Mouse (Mus musculus) gastrocnemius, postnatal 36 days (tissue): ENCODE data around the gene Actl11. TPM values are rescaled to one million over a fixed set of nuclear protein-coding genes. Genes with fewer than 3 reads are reported as not detected.

ENCODE experiments used
- DNase-seq, 2 experiments: peaks; one replicate each; pipeline ENCODE4 v3.0.0; 2022
- intact Hi-C: fragments of 180-260 bp; cut with DNase I; formaldehyde crosslinking; loops from one replicate; pipeline ENCODE4 v1.15.1; 2025
- total RNA-seq, 2 experiments: library from RNA; stranded (reverse); gene quantifications; 2 replicates each; pipeline ENCODE4 v1.2.3; 2021

Actl11 gene
- total RNA-seq, 2 experiments from 2014 or later: not detected

DNA sequence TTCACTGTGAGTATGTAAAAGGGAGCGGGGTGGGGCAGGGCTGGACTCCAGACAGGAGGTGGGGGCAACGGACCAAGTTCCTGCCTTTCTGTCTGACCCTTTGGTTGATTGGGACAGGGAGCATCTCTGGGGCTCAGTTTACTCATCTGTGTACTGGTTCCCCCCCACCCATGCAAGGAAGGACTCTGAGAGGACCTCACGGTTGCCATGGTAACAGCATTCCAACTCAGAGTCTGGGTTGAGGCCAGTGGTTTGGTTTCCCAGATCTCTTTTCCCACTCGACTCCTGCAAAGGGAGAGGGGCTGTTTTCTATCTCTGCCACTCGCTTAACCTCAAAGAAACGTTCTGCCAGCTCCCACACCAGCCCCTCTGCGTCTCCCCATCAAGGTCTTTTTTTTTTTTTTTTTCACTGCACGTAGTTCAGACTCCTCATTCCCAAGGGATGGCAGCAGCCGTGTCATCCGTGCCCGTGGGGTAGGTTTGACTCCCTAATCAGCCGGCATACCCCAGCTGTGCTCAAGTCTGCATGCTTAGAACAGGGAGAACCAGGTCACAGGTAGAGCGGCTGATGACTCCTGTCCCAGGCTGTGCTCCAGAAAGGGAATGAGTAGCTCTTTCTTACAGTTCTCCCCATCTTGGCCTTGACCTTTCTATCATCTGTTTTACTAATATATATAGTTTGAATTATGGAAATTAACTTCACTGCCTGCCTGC lies 10.2 kb upstream of the Actl11 start:
- intact Hi-C loops: no loop called here
- no peak for DNase-seq

DNA sequence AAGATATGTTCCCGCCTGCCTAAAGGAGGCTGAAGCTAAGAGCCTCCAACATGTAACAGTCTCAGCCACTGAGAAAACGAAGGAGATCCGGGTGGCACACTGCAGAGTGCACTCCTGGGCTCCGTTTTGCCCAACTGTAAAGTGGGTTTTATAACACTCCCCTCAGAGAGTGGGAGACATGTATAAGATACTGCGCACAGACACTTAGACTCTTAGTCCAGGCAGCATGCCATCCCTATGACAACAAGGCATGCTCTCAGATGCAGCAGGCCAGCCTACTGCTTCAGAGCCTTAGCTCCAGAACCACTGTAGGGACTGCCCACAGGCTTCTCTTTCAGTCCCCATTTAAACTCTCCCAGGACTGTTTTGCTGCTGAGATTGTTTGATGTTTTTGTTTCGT lies 9.4 kb upstream of the Actl11 start:
- DNase-seq: no peak
- intact Hi-C loops: no loop called here

DNA sequence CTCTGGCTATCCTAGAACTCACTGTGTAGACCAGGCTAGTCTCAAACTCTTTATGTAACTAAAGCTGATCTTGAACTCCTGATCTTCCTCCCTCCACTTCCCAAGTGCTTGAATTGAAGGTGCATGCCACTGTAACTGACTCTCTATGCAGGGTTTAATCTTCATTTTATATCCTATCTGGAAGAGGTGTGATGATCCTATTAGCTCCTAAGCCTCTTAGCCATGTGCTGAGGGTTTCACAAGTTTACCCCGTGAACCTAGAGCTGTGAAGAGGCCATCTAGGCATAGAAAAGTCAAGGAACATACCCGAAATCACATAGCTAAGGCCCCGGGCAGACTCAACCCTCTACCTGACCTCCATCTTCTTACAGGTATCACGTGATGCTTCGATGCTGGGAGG lies 8.8 kb upstream of the Actl11 start:
- intact Hi-C loops: no loop called here
- DNase-seq: no peak

DNA sequence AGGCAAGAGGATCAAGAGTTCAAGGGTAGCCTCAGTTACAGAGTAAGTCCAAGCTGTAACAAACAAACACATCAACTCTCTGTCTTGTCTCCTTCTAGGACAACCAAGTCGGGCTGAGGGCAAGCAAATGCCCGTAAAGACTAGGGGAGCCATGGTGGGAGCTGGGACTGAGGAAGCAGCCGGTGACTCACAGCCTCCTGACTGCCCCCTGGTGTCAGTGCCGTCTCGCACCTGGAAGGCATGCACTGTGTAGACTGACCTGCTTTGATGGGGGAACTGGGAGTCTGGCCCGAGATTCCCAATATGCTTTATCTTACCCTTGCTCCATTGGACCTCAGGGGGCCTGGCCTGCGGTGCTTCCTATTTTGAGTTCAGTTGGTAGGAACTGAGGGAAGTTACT lies 5.2 kb upstream of the Actl11 start:
- no peak for DNase-seq

DNA sequence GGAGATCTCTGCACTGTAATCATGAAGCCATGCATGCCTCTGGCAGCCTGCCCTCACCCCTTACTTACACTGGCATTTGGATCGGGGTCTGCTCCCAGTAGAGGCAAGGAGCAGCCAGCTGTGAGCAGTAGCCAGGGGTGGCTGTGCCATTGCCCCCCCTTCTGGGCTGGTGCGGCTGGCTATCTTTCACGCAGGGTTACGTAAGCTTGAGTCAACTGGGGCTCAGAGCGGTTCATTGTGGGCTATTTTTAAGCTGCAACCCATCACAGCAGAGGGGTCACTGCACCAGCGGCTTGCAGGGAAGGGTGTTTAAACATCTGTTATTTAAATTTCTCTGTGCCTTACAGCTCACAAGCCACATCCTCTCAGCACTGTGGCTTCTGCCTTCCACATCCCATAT lies 4.3 kb upstream of the Actl11 start:
- intact Hi-C loops: no loop called here
- peak in 1 of 2 experiments; percentile 40 for DNase-seq

More for the DNA sequence above, 5.2 kb upstream of the Actl11 start:
- intact Hi-C loops: no loop called here

DNA sequence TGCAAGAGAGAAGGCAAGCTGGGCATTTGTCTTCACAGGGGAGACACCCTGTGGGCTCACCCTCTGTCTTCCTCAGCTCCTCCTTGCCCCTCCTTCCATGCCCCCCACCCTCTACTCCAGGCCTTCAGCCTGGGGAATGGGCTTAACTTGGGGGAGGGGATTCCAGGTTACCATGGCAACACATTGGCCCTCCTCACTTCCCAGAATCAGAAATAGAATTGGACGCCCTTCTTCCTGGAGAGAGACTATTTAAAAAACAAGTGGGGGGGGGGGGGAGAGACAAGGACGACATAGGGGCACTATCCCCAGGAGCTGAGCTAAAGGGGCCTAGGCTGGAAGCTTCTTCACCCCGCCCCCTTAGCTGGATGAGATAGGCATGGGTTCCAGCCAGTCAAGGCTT lies 3.0 kb upstream of the Actl11 start:
- intact Hi-C loops: no loop called here
- DNase-seq: no peak

DNA sequence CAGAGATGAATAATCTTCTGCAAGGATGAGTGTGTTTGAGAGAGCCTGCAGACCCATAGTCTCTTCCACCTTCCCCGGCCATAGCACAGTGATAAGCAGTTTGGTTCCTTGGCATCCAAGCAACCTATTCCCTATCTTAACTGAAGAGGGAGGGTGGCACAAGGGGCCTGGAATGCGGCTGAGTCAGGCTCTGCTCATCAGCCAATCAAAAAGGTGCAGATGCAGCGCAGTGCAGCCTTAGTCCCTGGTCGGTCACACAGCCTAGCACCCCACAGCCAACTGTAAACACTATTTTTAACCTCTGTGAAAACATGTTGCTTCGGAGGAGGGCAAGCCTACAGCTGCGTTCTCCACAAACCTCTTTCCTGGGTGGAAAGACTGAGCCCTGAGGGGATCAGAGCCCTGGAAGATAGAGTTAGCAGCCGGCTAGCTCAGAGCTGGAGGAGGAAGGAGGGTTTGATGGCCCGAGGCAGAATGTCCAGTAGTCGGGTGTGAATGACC lies 1.3 kb upstream of the Actl11 start:
- intact Hi-C loops: no loop called here
- no peak for DNase-seq

DNA sequence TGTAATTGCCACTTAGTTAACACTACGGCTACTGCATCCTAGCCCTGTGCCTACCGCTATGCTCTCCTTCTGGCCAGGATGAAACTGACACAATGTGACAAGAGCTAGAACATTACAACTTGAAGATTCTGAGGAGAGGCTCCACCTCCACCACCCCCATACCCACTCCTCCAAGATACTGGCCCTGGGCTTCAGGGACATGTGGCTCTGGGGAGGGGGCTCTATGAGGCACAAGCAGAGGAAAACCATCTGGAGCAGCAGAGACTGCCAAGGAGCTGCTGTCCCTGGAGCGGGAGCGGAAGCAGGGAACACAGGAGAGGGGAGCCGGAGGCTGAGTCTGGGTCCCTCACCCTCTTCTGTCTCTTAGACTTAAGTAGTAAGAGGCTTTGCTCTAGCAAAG lies 520 bp upstream of the Actl11 start:
- no peak for DNase-seq
- intact Hi-C loops: no loop called here

DNA sequence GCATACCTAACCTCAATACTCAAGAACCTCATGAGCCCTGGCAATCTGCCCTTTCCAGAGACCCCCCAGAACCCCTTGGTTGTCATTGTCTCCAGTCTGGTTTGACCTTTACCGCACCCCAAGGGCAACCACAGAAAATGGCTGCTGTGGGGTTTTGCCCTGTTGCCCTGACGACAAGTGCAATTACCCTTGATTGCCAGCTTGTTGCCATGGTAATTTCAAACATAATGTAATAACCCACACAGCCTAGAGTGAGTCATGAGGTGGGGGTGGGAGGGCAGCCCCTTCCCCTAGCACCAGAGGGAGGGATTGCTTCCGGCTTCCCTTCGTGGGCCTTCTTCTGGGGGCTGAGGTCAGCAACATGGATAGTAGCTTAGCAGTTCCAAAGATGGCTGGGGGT lies 4.0 kb downstream of the Actl11 start:
- intact Hi-C loops: no loop called here

DNA sequence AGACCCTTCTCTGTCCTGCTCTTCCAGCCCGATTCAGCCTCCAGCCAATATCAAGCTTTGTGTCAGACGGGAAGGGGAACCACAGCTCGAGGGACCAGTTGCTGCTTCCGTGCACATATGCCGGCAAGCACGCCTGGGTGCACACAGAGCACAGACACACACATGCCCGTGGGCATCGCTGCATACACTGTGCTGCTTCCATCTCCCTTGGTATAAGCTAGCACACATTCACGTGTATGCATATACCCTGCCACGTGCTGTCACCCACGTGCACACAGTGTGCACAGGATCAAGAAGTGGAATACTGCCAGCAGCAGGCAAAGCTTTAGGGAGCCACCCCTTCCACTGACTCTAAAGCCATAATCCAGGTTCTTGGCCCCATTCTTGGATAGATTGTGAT lies 5.9 kb downstream of the Actl11 start:
- intact Hi-C loops: no loop called here
- no peak for DNase-seq

More for the DNA sequence above, 4.0 kb downstream of the Actl11 start:
- no peak for DNase-seq

DNA sequence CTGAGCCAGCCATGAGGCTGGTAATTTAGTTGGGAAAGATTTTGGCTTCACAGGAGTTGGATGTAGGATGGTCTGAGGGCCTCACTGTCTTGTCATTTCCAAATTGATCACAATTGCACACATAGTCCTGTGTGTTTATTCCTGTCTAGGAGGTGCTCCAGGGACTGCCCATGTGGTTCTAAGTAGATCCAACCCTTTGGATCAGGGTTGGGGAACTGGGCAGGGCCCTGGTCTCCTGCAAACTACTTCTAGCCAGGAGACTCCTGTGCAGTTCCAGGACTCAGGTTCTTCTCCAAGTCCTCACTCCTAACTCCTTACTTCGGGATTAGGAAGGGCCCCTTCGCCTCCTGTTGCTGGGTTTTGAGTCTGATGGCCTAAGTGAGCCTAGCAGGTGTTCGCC lies 7.1 kb downstream of the Actl11 start, which contains the start of gene Camkv:
TSS of gene Camkv (plus strand) at position 301 of the 400 bp plus-strand sequence.
- DNase-seq: no peak
- intact Hi-C loops: no loop called here

DNA sequence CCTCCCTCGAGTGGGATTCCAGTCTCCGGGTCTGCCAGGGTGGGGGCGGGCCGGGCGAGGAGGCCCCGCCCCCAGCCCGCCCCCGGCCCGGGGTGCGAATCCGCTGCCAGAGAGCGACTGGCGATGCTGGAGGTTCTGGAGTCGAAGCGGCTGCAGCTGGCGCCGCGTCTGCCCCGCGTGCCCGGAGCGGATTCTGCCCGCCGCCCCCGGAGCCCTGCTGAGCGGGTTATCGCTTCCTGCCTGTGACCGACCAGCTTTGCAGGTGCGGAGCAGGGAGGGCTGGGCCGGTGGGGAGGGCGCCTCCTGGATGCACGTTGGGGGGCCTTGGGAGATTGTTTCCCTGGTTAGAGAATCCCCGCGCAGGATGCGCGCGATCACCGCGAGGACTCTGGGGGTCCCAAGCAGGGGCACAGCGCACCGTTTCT lies 7.5 kb downstream of the Actl11 start:
- intact Hi-C loops: no loop called here
- no peak for DNase-seq

DNA sequence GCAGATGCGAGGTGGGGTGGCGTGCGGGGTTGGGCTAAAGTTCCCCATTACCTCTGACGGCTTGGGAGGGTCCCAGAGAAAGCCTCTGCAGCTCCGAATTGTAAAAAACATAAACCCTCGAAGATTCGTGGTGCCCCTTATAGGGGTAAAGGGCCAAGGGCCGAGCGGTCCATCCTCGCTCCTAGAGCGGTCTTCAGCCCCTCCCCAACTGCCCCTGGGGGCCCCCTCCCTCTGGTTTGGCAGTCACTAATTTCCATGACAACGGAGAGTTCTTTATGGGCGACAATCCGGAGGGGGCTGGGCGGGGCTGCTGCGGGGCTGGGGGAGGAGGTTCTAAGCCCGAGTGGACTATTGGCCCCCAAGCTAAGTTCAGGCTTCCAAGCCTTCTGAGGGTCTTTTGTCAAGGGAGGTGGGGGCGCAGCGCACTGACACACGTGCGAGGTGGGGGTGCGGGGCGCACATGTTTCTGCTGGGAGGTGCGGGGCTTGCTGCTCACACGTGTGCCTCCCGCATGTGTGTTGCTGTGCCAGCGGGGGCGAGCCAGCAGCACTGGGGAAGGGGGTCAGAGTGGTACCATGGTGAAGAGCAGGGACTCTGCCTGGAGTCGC lies 8.1 kb downstream of the Actl11 start:
- intact Hi-C loops: no loop called here
- no peak for DNase-seq

DNA sequence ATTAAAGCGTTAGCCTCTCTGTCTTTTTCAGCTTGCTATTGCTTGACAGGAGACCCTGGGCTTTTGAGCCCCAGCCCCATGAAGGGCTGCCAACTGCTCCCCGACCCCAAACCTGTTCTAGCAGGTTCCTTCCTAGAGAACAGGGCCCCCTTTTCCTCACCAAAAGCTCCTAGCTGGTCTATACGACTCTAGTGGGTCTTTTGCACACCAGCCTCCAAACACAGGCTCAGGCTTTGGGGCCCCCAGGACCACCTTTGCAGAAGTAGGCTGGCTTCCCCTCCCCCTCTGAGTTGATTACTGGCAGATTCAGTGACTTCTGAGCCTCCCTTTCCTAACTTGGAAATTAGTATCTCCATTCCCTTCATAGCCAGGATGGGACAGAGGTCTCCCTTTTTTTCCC lies 8.6 kb downstream of the Actl11 start:
- no peak for DNase-seq
- intact Hi-C loops: no loop called here

DNA sequence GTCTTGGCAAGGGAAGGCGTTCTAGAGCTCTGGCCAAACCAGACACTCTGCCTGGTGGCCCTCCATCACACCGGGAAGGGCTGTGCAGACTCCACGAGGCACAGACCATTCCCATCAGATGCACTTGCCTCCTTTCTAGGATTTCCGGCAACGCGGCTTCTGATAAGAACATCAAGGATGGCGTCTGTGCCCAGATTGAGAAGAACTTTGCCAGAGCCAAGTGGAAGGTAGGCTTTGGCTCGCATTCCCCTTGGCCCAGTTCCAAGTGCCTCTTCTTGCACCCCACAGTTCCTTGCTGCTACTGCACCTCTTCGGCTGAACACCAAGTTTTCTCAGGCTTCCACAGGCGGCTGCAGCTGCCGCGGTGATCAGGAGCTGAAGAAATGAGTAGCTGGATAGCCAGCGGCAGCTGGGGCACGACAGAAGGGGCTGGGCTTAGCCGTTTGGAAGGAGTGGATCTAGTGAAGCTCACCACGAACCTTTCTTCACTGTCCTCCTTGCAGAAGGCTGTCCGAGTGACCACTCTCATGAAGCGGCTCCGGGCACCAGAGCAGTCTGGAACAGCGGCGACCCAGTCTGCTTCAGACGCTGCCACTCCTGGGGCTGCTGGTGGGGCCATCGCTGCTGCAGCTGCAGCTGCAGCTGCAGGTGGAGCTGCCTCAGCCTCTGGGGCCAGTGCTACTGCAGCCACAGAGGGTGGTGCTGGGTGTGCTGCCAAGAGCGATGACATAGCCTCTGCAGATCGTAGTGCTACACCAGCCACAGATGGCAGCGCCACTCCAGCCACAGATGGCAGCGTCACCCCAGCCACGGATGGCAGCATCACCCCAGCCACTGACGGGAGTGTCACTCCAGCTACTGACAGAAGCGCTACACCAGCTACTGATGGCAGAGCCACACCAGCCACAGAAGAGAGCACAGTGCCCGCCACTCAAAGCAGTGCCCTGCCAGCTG lies 19.2 kb downstream of the Actl11 start:
- DNase-seq: no peak
- intact Hi-C loops: no loop called here

DNA sequence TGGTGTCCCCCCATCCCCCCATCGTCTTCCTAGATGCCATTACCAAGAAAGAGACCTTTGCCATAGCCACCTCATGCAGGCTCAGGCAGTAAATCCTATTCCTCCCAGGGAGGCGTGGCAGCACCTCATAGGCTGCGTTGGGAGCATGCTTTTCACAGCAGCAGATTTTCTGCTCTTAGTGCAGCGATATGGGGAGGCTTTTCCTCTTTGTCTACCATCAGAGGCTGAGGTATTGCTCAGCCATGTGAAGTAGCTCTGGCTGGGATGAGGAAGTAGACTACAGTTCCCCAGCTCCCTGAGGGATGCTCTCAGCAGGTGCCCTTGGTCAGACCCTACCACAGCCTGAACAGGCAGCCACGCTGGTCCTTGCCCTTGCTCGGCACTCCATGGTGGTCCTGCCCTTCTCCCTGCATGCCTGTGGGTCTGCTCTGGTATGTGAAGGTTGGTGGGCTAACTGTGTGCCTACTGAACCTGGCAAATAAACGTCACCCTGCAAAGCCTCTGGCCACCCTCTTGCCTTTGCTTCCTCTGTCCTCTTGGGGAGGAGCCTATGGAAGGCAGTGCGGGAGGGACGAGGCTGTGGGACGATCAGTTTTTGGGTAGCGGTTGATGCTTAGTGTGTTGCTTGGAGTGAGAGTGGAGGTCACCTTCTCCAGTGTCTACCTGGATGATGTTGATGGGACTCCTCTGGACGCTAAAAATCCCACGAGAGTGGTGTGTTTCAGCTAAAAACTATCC lies 21.1 kb downstream of the Actl11 start:
- no peak for DNase-seq
- intact Hi-C loops: no loop called here

DNA sequence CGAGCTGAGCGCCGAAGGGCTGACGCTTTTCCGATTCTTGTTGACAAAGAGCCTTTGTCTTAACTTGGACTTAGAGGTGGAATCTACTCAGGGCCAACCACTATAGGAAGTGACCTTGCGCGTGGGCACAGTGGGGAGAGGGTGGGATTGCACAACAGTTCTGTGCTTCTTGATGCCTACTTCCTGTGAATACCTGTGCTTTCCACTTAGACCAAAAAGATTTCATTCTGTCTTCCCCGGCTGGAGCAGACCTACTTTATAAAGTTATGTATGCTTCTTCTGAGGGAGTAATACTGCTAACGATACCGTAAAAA lies 21.6 kb downstream of the Actl11 start, which contains the start of gene Traip:
TSS of gene Traip (plus strand) at position 215 of the 314 bp plus-strand sequence.
- intact Hi-C loops: no loop called here

DNA sequence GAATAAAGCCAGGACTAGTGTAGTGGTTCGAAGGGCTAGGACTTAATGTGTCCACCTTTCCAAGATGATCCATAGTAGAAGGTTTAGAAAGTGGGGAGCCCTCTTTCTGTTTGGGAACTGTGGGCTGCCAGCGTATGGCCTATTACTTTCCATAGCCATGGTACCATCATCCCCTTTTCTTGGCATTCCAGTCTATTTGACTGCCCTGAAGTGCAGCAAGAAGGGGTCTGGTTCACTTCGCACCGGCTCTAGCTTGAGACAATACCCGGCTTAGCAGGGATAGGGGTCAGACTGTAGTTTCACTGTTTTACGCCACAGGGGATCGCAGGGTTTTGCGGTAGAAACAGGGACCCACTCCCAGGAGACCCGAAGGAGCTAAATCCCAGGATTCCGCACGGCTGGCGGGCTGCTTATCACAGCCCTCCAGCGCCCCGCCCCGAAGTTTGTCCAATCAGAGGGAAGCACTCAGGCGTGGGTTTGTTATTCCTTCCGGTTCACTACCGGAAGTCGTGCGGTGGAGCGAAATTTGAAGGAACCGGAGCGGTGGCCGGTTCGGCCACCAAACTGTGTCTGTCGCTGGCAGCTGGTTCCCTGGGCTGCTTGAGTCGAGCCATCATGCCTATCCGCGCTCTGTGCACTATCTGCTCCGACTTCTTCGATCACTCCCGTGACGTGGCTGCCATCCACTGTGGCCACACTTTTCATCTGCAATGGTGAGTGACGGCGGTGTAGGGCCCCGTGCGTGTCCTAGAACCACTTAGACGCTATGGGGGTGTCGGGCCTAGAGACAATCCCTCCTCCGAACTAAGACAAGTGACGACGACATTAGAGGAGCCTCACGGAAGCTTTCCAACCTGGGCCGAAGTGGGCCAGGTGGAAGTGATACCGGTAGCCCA lies 22.4 kb downstream of the Actl11 start:
- intact Hi-C loops: no loop called here
- peak; percentile 84 to 92 for DNase-seq

More for the DNA sequence above, 21.6 kb downstream of the Actl11 start, which contains the start of gene Traip:
- no peak for DNase-seq

DNA sequence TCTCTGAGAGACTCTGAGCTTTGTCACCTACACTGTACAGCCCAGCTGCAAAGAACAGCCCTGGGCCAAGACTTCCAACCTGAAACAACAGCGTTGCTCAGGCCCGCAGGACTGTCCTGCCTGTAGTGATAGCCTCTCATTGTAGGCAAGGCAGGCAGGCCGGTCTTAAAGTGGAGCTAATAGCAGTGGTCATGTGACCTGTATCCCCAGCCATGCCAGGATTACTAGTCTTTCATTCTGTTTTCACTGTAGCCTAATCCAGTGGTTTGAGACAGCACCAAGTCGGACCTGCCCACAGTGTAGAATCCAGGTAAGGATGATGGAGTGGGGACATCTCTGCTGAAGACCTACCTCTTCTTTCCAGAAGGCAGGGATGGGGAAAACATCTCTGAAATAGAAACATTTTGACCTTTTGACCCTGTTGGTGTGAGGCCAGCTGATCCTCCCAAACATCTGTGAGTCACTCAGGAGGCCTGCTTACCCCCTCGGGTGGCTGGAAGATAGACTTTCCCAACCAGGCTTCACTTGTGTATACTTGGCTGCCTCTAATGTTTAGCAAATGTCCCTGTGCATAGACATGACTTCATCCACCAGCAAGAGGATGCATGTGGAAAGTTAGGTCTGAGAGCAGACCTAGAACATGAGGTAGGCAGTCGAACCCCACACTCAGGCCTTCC lies 27.5 kb downstream of the Actl11 start:
- DNase-seq: no peak
- intact Hi-C loops: no loop called here
